Mouse (Mus musculus) cerebellum, adult 2 months (tissue): Measurements from ENCODE around the gene As3mt. TPM values are rescaled to one million over a fixed set of nuclear protein-coding genes. Genes with fewer than 3 reads are reported as not detected.

Experiments
- DNase-seq, 2 experiments: peaks; one replicate each; pipeline ENCODE4 v3.0.0; 2021
- H3K27ac ChIP-seq: fragments of 200-500 bp; 2 replicates; pipeline ENCODE4 v1.5.1; 2012; ENCODE audit warnings: low read length, control low read depth, inconsistent platforms; ENCODE audit not compliant: insufficient read depth
- H3K27me3 ChIP-seq: fragments of 200-500 bp; 2 replicates; pipeline ENCODE4 v1.6.1; 2012; ENCODE audit warnings: inconsistent platforms, mild to moderate bottlenecking, low read length, moderate library complexity; ENCODE audit not compliant: control insufficient read depth, insufficient read depth
- H3K4me1 ChIP-seq: fragments of 200-500 bp; 2 replicates; pipeline ENCODE4 v1.6.1; 2011; ENCODE audit warnings: low read length; ENCODE audit not compliant: control insufficient read depth, insufficient read depth
- H3K4me3 ChIP-seq: fragments of 200-500 bp; replicated peaks from 2 replicates; pipeline ENCODE3; 2011; ENCODE audit warnings: mild to moderate bottlenecking, low read depth, low read length, control low read depth; ENCODE audit not compliant: insufficient read depth
- CTCF ChIP-seq: fragments of 200-500 bp; IDR thresholded peaks from 2 replicates; pipeline ENCODE4 v1.5.1; 2011; ENCODE audit warnings: low read depth, mild to moderate bottlenecking, control low read depth, low read length, moderate library complexity, borderline replicate concordance; ENCODE audit not compliant: insufficient read depth
- POLR2A ChIP-seq: fragments of 200-500 bp; IDR thresholded peaks from 2 replicates; pipeline ENCODE4 v1.6.1; 2011; ENCODE audit warnings: low read length, control low read depth, borderline replicate concordance; ENCODE audit not compliant: insufficient read depth
- WGBS: fragments of 180-500 bp; shearing (Covaris S2); methylation state at CpG from one replicate; pipeline ENCODE4 v1.1.7; 2018; 5-methylcytosine and 5-hydroxymethylcytosine counted together
- polyA plus RNA-seq: library from polyadenylated mRNA; depleted of rRNA; stranded (reverse); fragments of >200 nt; gene quantifications from 2 replicates; pipeline ENCODE4 v1.2.3, GENCODE M21; 2012; rRNA removed

As3mt gene
- polyA plus RNA-seq = 16.5 and 16.8 TPM in 2 replicates

GRCm38 (mm10) chr19:46707296-46708151, at the start of gene As3mt:
TSS of gene As3mt (plus strand) at chr19:46707458.
- no peaks in the 10 kb centered on the region for H3K4me1 ChIP-seq
- peak within 1 kb of the TSS; percentile 46 for H3K4me3 ChIP-seq
- DNase-seq = peak; percentile 69 to 72
- no peak within 1 kb of the TSS for H3K27ac ChIP-seq
- H3K27me3 ChIP-seq = no peaks in the 10 kb centered on the region
- 13% methylated on average over 31 of the region's 31 CpGs for WGBS
- TF ChIP-seq CTCF (no peak), POLR2A (no peak)

DNA sequence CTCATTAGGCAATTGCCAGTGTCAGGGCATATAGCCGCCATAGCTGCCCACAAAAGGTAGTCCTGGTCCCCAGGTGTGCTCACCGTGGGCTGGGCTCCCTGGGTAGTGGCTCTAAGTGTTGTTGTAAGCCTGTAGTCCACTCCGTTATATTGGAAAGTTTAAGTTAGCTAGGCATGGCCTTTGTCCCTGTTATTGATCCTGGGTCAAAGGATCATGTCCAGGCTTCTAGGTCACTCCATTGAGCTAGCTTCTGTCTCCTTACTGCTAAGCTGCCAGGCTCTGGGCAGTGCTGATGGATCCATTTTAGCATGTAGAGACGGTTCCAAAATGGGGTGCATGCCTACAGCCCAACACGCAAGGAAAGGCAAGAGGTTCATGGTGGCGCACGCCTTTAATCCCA, 48.9 kb upstream of the As3mt start:
- DNase-seq = no peak
- TF ChIP-seq POLR2A = no peak
- no peak for TF ChIP-seq CTCF
- H3K27ac ChIP-seq = no peak overlapping the region
- no peaks in the 10 kb centered on the region for H3K4me1 ChIP-seq
- H3K4me3 ChIP-seq = no peak overlapping the region
- WGBS = 95% methylated on average over 7 of the region's 7 CpGs
- no peaks in the 10 kb centered on the region for H3K27me3 ChIP-seq

DNA sequence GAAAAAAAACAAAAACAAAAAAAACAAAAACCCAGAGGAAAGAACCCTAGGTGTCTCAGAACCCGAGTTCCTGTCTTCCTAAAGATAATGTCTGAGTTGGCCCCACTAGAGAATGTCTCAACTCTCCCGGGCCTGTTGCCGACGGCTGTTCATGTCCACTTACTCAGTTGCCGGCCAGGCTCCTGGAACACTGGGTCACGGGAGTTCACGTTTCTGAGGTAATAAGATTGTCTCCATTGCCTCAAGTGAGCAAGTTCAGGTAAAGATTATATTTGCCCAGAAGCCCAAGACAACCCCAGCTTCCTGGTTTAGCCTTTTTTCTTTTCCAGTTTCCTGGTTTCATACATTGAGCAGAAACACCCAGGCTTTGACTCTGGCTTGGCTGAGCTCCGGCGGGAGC, 48.4 kb upstream of the As3mt start:
- H3K27ac ChIP-seq = no peak overlapping the region
- WGBS = 85% methylated on average over 9 of the region's 9 CpGs
- no peaks in the 10 kb centered on the region for H3K4me1 ChIP-seq
- H3K27me3 ChIP-seq = no peaks in the 10 kb centered on the region
- TF ChIP-seq POLR2A (no peak), CTCF (no peak)
- H3K4me3 ChIP-seq = no peak overlapping the region
- DNase-seq = no peak

- no peaks in the 10 kb centered on the region for H3K4me1 ChIP-seq
- 59% methylated on average over 4 of the region's 4 CpGs for WGBS
- H3K27ac ChIP-seq = no peak overlapping the region
- TF ChIP-seq POLR2A = no peak
- TF ChIP-seq CTCF = no peak
- H3K4me3 ChIP-seq = no peak overlapping the region
- H3K27me3 ChIP-seq = no peaks in the 10 kb centered on the region
- no peak for DNase-seq
Measured at GRCm38 (mm10) chr19:46661511-46661910, 45.7 kb upstream of the As3mt start.

GRCm38 (mm10) chr19:46662214-46662613, 45.0 kb upstream of the As3mt start:
- H3K4me1 ChIP-seq = no peaks in the 10 kb centered on the region
- no peaks in the 10 kb centered on the region for H3K27me3 ChIP-seq
- 81% methylated on average over 8 of the region's 8 CpGs for WGBS
- H3K4me3 ChIP-seq = no peak overlapping the region
- no peak for TF ChIP-seq POLR2A
- TF ChIP-seq CTCF = no peak
- no peak for DNase-seq
- H3K27ac ChIP-seq = no peak overlapping the region

GRCm38 (mm10) chr19:46662784-46663183, 44.5 kb upstream of the As3mt start:
- 86% methylated on average over 6 of the region's 6 CpGs for WGBS
- no peak for TF ChIP-seq CTCF
- no peak for TF ChIP-seq POLR2A
- no peaks in the 10 kb centered on the region for H3K27me3 ChIP-seq
- H3K27ac ChIP-seq = no peak overlapping the region
- no peak for DNase-seq
- H3K4me1 ChIP-seq = no peaks in the 10 kb centered on the region
- no peak overlapping the region for H3K4me3 ChIP-seq

DNA sequence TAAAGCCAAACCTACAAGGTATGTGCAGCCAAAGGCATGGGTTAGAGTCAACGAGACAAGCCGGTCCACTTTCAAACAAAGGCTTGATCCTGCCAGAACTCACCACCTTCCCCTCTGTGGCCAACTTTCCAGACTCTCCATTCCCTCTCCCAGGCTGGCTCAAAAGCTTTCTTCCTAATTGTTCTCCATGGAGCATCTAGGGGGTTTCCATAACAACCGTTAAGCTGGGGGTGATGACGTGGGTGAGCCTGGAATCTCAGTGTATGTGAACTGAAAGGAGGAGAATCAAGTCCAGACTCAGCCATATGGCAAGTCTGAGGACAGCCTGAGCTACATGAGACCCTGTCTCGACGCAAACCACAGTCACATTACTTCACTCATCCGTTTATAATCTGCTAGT, 41.8 kb upstream of the As3mt start:
- TF ChIP-seq CTCF = no peak
- no peak for TF ChIP-seq POLR2A
- no peak for DNase-seq
- WGBS = 27% methylated on average over 7 of the region's 7 CpGs

DNA sequence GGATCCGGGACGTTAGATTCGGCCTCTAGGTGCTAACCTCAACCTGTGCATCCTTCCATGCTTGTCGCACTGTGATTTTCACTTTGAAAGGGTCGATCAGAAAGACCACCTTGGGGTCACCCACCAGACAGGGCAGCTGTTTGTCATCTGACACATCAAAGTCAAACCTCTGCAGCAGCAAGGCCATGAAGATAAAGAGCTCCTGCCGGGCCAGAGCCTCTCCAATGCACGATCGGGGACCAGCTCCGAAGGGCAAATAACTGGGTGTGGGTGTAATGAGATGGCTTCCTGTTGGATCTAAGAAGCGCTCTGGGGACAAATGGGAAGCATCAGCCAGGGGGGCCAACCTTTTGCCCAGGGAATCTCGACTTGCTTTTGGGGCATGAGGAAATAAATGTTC, 40.0 kb upstream of the As3mt start:
- DNase-seq = no peak
- Histone ChIP-seq H3K4me1 (no peaks in the 10 kb centered on the region), H3K27ac (no peak overlapping the region), H3K27me3 (no peaks in the 10 kb centered on the region), H3K4me3 (no peak overlapping the region)
- TF ChIP-seq POLR2A = no peak
- TF ChIP-seq CTCF = no peak
- WGBS = 61% methylated on average over 11 of the region's 11 CpGs

More for the DNA sequence above, 41.8 kb upstream of the As3mt start:
- Histone ChIP-seq H3K27me3 (no peaks in the 10 kb centered on the region), H3K27ac (no peak overlapping the region), H3K4me1 (no peaks in the 10 kb centered on the region), H3K4me3 (no peak overlapping the region)
